Mouse (Mus musculus) yolk sac, embryonic 10.5 days (tissue): ENCODE data around the gene Iqsec2.
"Not testable (repeated sequence)": the region's sequence is repeated elsewhere in the genome, so short reads cannot be mapped to it uniquely, and the experiment has no call there.

Source experiments
- DNase-seq: peaks from one replicate; pipeline ENCODE4 v3.0.0-alpha.2; 2017; ENCODE audit warnings: low spot score

Iqsec2 gene

DNA sequence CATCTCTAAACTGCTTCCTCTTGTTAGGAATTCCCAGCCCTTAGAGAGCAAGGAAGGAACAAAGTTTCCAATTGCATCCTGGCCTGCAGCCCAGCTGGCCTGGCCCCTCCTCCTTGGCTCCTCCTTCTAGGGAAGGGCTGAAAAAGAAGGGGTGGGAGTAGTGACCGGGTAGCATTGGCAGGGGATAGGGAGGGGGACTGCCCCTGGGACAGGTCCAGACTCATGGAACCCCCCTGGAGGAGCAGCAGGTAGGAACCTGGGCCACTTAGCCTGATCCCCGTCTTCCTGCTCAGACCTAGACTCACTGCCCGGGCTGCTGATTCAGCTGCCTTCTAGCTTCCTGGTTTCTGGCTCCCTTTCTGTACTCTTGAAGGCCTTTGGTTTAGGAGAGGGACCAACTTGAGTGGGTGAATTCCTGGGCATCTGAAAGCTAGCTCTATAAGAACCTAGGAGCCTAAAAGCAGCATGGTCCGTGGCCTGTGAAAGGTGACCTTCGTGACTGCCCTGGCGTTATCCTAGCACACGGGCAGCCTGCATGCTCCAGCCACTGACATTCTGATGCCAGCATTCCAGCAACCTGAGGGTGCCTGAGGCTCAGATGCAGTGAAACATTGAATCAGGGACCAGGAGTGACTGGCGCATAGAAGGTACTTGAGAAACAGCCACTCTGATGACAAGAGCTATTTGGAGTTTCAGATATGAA is 34.9 kb downstream of the Iqsec2 start:
- peak; percentile 6 for DNase-seq

DNA sequence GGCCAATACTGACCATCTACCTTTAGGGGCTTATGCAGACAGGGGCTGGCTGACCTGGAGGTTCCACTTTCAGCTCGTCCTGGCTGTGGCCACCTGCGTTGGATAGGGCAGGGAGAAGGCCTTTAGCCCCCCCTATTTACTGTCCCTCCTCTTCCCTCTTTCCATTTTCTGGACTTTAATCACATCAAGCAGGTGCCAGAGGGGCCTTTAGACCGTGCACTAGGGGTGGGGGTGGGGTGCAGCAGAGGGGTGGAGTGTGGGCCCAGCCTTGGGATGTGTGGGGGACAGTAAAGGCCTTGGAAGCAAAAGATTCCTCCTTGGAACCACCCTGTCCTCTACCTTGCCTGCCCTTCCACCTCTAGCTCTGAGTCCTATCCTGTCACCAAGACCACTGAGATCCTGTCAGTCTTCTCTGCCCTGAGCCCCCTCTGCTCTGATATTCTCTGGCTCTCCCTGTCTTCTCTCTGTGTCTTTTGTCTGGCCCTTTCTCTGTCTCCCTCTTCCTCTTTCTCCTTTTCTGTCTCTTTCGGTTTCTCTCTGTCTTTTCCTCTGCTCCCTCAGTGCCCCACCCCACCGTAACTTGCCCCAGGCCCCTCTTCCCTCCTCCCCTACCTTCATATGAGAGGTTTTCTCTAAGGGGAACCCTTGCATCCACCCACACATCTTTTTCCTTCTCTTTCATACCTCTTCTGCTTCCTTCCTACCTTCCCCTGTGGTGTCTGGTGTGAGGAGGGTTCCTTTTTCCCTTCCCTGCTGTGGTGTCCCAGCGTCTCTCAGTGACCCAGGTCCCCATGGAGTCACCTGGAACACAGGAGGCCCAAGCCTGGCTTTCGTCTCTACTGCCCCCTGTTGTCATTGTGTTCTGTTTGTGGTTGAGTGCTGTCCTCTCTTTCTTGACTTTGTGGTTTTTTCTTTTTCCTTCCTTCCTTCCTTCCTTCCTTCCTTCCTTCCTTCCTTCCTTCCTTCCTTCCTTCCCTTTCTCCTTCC is 35.9 kb downstream of the Iqsec2 start:
- DNase-seq: no peak

DNA sequence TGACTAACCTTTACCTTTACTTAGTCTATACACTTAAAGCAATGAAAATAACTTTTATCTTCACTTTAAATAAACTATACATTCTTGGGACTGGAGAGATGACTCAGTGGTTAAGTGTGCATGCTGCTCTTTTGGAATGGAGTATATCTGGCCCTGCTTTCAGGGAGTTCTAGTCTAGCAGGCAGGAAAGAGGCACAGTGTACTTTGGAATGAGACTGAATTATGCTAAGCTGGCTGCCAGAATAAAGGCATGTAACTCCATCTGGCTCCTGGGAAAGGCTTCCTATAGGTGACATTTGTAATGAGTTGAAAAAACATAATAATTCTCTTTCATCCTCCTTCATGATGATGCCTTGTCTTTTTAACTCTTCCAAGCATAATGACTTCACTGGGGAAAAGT is 43.1 kb downstream of the Iqsec2 start:
- no peak for DNase-seq

DNA sequence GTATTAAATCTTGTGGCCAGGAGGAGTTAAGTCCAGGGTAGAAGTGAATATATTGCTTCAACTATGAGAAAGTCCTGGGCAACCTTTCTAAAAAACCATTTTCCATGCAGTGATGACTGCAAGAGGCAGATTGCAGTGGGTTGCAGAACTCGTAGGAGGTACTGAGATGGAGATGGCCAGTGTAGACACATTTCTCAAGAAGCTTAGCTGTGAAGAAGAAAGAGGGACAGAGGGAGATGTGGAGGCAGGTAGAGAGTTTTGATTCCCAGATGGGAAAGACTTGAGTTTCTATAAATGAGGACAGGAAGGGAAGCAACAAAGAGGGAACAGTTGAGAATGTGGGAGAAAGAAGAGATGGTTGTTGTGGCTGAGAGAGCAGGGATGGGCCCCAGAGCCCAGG is 47.2 kb downstream of the Iqsec2 start:
- DNase-seq: no peak

DNA sequence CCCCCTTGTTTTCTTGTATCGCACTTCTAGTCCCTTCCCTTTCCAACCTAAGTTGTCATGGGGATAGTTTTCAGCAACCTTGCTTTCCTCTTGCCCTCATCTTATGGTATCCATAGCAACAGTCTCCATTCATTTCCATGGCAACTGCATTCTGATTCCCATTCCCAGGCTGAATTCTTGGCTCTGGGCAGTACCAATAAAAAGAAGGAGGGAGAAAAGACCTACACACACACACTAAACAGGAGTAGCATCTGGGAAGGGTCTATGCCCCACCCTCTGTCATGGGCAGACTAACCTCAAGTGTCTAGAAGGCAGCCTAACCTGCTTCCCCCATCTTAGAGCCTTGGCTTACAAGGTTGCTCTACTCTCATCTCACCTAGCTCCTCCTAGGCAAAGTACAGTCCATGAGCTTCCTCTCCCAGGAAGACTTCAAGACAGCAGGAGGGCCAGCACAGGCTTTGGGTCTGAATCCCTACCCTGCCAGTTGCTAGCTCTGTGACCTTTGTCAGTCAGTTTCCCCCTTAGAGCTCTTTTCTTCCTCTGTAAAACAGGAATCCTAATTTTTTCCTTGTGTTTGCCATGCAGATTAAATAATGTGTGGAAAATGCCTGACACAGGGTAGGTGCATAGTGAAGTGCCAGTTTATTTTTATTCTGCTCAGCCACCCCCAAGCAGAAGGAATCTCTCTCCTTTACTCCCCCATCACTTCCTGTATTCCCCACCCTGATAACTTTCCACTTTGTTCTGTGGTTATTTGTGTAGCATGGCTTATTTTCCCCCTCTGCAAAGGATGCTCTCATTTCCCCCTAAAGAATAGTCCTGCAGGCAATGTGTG is 54.0 kb downstream of the Iqsec2 start:
- no peak for DNase-seq

DNA sequence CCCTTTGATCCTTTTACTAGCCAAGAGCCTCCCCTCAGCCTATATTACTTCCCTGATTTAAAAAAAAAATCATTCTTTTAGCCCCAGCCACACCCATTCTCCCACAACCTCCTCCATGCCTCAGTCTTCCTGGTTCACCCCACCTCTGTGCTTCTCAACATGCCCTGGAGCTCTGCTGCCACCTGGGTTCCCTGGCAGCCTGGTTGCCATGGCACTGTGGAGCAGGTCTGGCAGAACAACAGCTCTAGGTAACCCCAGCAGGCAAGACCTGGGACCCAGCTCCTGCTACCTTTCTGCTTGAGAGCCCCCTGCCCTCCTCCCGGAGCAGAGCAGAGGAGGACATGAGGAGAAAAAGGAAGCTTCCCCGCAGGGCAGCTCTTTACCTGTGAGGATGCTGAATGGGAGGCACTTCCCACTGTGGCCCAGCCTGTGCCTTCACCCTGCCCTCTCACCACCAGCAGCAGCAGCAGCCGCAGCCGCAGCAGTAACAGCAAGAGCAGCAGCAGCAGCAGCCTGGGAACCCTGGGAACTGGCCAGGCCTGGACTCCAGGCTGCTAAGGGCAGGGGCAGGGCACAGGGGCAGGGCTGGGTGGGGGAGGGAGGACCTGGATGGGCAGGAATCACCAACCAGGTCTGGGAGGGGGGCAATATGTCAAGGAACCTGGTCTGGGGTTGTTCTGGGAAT is 57.8 kb downstream of the Iqsec2 start:
- DNase-seq: no peak

DNA sequence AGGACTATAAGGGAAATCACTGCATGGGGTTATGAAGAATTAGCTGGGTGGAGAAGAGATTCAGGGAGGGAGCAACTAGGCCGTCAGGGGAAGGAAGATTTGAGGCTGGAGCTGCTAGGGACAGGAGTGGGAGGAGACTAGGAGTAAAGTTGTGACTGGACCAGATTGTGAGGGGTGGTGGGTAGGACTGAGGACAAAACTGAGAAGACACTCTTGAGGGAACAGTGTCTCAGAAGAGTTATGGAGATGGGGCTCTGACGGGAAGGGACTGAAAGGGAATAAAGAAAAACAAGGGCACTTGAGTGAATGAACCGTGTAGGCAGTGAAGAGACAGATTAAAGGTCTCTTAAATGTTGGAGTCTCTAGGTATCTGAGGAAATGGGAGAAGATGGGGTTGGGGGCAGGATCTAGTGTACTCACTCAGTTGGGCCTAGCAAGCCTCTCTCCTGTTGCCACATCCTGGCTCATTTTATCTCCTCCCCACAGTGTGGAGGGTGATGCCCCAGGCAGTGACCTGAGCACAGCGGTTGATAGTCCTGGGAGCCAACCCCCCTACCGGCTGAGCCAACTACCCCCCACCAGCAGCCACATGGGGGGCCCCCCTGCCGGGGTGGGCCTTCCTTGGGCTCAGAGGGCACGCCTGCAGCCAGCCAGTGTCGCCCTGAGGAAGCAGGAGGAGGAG is 58.5 kb downstream of the Iqsec2 start:
- no peak for DNase-seq

DNA sequence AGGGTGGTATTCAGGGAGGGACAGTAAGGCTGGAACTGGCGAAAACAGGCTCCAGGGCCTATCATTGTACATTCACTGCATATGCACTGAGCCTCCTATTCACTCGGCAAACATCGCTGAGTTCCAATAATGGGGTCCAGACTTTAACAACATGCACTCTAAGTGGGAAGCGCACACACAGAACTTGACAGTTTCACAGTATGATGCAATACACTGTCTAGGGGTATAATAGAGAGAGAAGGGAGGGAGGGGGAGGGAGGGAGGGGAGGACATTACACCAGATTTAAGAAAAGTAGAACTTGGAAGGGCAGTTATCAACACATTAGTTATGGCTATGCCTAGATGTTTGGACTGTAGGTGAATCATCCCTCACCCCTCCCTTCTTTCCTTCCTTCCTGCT is 59.2 kb downstream of the Iqsec2 start:
- no peak for DNase-seq

DNA sequence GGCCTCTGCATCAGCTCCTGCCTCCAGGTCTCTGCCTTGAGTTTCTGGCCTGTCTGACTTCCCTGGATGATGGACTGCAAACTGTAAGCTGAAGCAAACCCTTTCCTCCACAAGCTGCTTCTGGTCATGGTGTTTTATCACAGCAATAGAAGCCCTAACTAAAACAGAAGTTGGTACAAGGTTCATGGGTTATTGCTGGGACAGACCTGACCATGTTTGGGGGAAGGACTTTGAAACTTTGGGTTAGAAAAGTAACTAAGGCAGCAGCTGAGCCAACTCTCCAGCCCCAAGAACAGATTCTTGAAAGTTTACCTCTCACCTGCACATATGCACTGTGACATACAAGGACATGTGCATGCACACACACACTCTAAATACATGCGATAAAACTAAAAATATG is 61.4 kb downstream of the Iqsec2 start:
- no peak for DNase-seq

DNA sequence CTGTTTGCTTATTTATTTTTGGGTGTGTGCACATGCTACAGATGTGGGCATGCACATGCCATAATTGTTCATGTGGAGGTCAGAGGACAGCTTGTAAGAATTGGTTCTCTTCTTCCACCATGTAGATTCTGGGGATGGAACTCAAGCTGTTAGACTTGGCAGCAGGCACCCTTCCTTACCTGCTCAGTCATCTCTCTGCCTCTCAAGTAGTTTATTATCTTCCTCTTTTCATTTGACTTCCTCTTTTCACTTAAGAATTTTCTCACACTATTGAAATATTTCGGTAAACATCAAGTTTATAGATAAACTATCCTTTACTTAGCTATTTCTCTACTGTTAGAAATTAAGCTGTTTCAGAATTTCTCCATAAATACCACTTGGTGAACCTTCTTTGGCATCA is 70.6 kb downstream of the Iqsec2 start:
- no peak for DNase-seq

DNA sequence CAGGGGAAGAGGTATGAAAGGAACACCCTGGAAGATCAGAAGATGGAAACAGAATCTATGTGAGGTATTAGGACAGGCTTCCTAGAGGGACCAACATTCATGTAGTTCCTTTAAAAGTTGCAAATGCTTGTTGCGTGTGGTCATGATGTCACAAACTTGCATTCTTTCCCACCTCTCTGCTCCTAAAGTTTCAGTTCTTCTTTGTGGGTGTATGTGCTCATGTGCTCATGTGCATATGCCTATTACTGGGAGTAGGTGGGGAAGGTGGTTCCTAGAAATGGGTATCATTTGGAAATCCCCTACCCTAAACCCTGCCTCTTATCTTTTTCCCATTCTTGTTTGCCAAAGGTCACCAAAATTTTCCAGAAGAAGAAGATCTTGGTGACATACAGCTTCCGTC is 74.5 kb downstream of the Iqsec2 start:
- no peak for DNase-seq

DNA sequence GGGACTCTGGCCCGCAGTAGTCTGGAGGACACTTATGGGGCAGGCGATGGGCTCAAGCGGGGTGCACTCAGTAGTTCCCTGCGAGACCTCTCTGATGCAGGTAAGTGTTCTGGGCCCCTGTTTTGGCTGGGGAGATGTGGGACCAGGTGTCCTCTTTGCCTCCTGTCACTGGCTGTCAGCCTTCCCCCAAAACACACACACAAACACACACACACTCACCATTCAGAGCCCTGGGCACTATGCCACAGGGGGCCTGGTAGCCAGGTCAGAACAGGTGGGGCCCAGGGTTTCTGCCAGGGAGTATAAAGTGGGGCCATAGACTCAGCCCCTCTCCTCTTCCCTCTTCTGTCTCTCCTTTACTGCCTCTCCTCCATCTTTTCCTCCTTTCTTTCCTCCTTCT is 77.7 kb downstream of the Iqsec2 start:
- DNase-seq: no peak

DNA sequence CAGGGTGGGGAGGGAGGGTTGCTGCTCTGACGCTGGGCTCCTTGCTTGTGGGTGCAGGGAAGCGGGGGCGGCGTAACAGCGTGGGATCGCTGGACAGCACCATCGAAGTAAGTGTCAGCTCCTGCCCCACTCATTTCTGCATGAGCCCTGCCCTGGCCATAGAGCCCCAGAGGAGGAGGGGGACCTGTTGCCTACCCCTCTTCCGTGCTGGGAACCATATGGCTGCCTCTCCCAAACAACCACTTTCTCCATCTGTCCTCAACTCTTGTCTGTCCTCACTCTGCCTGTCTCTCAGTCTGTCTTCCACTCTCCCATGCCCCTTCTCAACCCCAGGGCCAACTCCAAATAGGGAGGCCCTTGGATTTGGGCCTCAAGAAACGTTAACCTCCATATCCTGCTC is 78.2 kb downstream of the Iqsec2 start:
- DNase-seq: no peak

DNA sequence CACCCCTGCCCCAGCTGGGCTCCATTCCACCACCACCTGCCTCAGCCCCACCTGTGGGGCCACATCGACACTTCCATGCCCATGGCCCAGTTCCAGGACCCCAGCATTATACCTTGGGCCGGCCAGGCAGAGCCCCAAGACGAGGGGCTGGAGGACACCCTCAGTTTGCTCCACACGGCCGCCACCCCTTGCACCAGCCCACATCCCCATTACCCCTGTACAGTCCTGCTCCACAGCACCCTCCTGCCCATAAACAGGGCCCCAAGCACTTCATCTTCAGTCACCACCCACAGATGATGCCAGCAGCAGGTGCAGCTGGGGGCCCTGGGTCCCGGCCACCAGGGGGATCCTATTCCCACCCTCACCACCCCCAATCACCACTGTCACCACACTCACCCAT is 79.2 kb downstream of the Iqsec2 start:
- no peak for DNase-seq

DNA sequence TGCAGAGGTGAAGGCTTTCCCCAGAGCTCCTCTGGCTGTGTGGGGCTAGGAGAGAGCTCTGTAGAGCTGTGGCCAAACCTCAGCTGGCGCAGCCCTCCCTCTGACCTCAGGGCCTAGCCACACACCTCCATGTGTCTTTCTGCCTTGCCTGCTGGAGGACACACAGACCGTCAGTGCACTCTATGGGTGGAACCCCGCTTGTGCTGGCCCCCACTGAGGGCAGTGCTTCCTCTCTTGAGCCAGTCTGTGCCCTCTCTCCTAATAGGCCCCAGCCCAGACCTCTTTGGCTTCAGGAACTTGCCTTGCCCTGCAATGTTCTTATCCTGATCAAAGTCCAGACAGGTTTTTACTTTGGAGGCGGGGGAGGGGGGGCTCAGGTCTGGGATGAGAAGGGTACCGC is 80.2 kb downstream of the Iqsec2 start:
- DNase-seq: no peak

DNA sequence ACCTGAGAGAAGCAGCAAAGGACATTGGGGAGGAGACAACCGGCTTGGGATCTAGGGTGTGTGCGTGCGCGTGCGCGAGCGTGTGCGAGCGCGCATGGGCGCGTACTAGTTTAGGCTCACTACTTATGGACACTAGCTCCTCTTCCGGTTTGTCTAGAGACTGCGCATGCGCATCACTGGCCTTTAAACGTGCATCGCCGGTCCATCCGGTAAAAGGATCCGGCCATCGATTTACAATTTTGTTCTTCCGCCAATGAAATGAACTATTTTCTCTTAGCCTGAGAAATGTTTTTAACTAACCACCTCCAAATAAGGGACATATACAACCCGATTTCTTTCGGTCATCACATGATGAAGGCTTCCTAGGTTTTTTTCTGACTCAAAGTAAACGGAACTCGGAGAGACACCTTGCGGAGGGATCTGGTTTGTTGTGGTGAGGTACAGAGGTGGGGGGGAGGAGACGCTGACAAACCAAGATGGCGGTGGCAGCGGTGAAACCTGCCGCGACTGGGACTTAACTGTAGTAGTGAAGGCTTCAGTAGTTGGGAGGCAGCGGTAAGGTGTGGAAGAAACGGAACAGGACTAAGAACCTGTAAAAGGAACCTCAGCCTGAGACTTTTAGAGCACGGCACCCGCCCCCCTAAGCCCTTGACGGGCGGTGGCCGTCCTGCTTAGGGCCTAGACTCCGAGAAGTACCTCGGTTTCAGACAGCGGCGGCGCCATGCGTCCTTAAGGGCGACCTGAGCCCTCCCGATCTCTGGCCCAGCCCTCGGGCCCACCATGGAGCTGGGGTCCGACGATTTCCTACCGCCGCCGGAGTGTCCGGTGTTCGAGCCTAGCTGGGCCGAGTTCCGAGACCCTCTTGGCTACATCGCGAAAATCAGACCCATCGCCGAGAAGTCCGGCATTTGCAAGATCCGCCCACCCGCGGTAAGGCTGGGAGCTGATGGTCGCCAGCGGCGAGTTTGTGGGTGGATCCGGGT is 89.0 kb downstream of the Iqsec2 start, which contains the start of gene Kdm5c:
Gene Kdm5c, plus strand, starts transcription at position 240 of the 983 bp plus-strand sequence.
- DNase-seq: peak; percentile 95

DNA sequence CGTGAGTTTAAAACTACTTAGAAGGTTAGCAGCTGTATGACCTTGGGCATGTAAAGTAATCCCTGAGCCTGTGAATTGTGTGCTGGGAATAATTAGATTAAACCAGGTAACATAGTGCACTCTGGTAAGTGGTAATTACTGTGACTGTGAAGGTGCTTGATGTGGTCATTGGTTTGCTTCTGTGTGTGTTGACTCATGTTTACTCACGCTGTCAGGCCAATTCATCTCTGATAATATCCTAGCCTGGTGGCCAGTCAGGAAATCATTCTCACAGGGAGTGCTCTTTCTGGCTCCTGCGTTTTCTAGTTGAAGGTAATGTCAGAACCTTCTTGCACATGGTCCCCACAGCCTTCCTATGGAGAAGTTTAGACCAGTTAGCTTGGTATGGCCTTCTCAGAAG is 90.1 kb downstream of the Iqsec2 start:
- no peak for DNase-seq

DNA sequence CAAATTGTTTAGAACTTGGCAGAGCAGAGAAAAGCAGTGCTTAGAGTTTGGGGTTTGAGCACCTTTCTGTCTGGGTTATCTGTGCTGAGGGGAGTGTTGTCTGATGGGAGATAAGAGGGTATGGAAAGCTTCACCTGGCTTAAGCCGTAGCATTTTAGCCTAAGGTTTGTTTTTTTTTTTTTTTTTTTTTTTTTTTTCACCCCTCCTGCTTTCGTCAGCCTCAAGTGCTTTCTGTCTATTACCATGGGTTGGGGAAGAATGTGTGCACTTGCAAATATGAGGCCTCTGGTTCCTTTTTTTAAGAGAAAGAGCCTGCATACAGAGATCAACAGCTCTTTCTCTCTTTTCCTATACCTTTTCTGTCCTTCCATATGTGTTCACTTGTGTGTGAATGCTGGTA is 91.7 kb downstream of the Iqsec2 start:
- DNase-seq: no peak

DNA sequence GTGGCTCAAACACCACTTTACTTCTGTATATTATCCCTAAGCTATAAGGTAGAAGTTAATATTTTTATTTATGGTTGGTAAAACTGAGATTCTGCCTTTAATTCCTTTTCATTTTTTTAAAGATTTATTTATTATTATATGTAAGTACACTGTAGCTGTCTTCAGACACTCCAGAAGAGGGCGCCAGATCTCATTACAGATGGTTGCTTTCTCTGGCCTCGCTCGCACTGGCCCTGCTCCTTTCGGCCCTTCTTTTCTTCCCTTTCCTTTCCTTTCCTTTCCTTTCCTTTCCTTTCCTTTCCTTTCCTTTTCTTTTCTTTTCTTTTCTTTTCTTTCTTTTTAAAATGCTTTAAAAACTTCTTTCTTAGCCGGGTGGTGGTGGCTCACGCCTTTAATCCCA is 99.1 kb downstream of the Iqsec2 start:
- DNase-seq: not testable (repeated sequence)
